Mouse (Mus musculus) fat pad, adult 2 months (tissue): ENCODE results near the gene Bex1.
"Not testable (repeated sequence)": the region's sequence is repeated elsewhere in the genome, so short reads cannot be mapped to it uniquely, and the experiment has no call there.

Source experiments
- DNase-seq: peaks from one replicate; pipeline ENCODE4 v3.0.0-alpha.2; 2011; ENCODE audit warnings: low read depth, low spot score; ENCODE audit errors: extremely low read depth

Gene Bex1

DNA sequence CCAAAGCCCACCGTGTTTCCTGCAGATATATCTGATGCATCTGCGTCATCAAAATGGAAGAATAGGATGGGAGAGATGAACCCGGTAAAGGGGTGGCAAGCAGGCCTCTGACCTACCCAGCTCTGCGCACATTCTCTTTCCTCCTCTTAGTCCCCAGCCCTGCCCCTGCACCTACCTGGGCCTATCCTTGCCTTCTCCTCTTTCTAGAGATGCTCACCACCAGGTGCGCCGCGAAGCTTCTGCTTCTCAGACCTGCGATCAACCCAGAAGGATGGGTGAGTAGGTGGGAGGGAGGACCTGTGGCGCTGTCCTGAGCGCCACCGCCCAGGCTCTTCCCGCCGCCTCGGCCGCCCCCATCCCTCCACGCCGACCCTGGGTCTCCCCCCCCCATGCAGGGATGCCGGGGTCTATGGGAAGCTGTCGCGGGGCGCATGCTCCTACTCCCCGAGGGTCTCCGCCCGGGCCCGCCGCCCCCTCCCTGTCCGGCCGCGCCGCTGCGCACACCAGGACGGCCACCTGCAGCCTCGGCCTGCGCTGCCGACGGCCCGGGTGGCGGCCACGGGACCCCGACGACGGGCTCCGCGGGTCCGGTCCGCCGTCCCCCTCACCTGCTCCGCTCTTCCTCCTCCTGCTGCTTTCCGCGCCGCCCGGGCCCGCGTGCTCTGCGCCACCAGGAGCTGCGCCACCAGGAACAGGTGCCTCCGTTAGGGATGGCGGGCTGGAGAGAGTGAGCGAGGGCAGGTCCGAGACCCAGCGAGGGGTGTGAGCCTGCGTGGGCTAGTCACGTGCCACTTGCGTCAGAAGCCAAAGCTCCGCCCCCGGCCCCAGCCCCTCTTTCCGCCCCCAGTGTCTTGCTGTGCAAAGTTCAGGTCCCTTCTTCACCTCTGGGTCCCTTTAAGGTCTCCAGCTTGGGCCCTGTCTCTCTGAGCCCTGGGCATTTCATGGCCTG lies at the start of gene Bex1, which contains the start of gene Tceal7:
TSS of gene Bex1 (minus strand) at position 785 of the 949 bp plus-strand sequence.
TSS of gene Tceal7 (plus strand) at position 51 of the 949 bp plus-strand sequence.
- DNase-seq: not testable (repeated sequence)

- DNase-seq: no peak
Measured at GRCm38 (mm10) chrX:136252023-136252729, 36.9 kb upstream of the Bex1 start.

- DNase-seq: no peak
Measured at GRCm38 (mm10) chrX:136249671-136250070, 34.4 kb upstream of the Bex1 start.

DNA sequence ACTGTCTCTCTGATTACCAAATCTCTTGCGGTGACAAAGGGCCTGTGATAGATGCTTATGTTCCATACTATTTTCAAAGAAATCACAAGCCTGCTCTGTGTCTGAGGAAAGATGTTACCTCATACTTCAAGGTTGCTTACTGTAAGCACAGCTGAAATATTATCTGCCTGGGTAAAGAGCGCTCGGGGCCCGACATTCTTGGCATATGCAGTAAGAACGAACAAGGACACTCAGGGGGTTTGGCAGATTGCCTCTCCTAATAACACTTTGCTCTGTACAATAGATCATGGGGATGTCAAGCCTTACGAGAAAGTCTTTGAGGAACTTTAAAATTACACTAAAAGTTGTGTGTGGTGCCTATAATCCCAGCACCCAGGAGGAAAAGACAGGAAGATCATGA lies 33.5 kb upstream of the Bex1 start:
- peak; percentile 65 for DNase-seq

- no peak for DNase-seq
Measured at GRCm38 (mm10) chrX:136245521-136246071, 30.3 kb upstream of the Bex1 start.

DNA sequence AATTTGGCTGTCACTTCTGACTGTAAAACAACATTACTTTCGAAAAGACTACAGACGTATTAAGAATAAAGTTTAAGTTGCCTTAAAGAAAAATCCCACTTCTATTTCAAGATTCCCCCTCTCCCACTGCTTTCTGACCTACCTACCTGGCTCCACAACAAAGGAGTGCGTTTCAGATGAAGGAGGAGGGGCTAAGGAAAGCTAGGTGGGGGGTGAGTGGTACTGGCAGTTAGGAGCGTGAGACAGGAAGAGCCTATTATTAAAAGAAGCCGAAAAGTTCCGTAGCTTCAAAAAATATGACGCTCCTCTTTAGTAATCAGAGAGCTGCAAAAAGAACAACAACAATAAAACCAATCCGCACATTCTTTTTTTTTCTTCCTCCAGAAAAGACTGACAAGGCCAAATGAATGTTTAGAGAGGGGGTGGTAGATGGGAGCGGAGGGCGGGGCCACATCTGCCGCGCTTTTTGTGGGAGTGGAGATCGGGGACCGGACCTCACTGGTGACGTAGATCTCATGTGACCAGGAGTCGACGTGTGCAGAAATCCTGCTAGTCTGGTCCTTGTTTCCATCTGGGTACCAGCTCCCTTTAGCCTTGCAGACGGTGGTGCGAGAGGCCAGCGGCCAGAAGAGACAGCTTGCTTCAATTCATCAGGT lies 29.4 kb upstream of the Bex1 start, which contains the start of gene Tceal9:
TSS of gene Tceal9 (plus strand) at position 506 of the 656 bp plus-strand sequence.
- DNase-seq: no peak

DNA sequence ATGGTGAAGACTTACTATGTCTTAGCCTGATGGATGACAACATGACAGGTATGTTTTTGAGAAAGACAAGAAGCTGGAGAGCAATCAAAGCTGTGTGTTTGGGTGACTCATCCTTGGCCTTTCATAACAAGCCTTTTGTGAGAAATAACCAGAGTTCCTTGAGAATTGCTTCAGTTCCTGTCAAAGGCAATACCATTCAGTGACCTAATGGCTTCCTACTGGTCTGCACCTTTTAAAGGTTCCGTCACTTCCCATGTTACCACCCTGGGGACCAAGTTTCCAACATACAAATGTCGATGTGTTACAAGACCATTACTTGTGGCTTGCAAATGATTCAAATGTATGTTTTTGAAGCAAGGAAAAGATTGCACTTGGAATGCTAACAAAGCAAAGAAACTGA lies 27.9 kb upstream of the Bex1 start:
- no peak for DNase-seq

DNA sequence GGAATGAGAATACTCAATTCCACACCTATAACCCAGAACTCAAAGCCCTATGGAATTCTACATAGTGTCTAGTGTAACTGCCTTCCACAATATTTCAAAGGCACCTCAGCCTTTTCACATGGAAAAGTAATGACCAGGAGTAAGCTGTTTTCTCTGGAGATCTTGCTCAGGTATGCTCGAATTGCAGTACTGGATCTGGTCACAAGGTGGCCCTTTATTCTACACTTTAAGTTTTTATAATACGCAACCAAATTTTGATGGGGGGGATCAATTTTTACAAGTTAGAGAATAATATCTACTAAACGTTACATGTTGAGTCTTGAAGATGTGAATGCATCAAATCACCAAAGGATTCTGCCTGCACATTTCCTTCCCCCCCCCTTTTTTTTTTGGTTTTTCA lies 22.8 kb upstream of the Bex1 start:
- DNase-seq: no peak

DNA sequence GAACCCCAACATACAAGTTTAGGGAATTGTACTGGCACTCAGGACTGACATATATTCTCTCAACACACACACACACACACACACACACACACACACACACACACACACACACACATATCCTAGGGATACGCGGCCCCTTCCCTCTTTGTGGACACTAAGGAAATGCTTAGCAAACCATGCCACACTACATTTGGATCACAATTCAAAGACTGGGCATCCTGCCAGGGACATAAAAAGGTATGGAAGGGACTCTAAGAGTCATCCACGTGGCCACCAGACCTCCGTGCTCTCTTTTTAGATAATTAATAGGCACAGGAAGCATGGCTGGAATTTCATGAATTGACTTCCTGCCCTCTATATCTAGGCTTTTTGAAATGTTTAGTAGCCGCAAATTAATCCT lies 12.5 kb upstream of the Bex1 start:
- no peak for DNase-seq

GRCm38 (mm10) chrX:136223714-136224113 lies 8.4 kb upstream of the Bex1 start:
- no peak for DNase-seq

DNA sequence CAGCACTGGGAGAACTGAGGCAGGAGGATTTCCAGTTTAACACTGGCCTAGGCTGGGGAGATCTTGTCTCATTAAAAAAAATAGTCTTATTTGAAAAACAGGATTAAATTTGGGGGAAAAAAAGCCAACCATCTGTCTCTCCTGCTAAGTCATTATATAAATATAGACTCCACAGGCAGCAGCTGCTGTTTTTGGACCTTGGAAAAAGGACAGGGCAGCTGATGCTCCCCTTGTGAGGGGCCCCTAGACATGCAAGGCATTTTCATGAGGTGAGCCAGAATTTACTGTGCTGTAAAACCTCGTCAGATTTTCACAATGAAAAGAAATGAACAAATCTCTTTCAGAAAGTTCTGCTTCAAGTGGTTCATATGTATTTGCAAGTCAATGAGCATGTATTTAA lies 990 bp upstream of the Bex1 start:
- no peak for DNase-seq

DNA sequence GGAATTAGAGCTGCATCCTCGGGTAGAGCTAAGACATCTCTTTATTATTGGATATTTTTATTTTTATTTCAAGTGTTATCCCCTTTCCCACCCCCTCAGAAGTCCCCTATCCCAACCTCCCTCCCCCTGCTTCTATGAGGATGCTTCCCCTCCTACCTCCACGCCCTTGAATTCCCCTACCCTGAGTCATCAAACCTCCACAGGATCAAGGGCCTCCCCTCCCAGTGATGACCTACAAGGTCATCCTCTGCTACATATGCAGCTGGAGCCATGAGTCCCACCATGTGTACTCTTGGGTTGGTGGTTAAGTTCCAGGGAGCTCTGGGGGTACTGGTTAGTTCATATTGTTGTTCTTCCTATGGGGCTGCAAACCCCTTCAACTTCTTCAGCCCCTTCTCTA lies 1.9 kb downstream of the Bex1 start:
- no peak for DNase-seq

- DNase-seq: no peak
Measured at GRCm38 (mm10) chrX:136204406-136204805, 10.9 kb downstream of the Bex1 start.

GRCm38 (mm10) chrX:136203664-136204066 lies 11.6 kb downstream of the Bex1 start, which contains the start of gene Tceal5:
Tceal5 (minus strand) TSS chrX:136203876.
- no peak for DNase-seq

DNA sequence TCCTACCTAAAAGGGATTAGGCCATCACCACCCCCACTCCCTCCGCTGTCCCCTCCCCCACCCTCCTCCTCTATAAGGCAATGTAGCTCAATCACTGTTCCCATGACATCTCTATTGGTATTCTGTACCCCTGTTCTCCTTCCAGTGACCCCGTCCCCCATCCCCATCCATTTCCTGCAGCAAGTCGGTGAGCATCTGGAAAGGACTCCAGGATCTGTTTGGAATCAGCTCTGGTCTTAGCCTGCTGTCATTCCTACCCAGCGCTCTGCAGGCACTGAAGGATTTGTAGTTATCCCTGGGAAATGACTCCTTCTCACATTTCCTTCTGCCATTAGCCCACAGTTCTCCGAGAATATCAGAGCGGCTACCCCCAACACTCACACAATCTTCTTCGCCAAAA lies 12.1 kb downstream of the Bex1 start:
- no peak for DNase-seq

GRCm38 (mm10) chrX:136196873-136197272 lies 18.4 kb downstream of the Bex1 start:
- DNase-seq: no peak

GRCm38 (mm10) chrX:136195193-136195944 lies 19.9 kb downstream of the Bex1 start:
- DNase-seq: no peak

DNA sequence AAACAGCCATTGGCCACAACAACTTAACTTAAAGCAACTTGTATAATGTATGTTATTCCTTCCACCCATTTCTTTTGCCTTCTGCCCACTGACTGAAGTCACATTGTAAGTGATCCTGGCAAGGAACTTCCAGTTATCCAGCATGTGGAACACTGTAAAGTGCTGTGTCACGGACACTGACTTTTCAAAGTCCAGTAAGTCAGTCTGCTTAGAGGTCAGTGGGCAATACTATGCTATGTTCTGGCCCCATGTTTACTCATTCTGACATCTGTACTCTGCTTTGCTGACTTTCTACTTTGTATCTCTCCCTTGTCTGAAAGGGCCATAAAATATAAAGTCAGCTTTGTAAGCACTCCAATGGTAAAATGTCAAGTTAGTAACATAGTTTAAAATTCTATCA lies 32.2 kb downstream of the Bex1 start:
- no peak for DNase-seq

- DNase-seq: no peak
Measured at GRCm38 (mm10) chrX:136180897-136181553, 34.3 kb downstream of the Bex1 start.

- no peak for DNase-seq
Measured at GRCm38 (mm10) chrX:136172786-136173185, 42.5 kb downstream of the Bex1 start.
